ENCODE assay signal across 10 mouse cellular contexts in the genomic region with DNA sequence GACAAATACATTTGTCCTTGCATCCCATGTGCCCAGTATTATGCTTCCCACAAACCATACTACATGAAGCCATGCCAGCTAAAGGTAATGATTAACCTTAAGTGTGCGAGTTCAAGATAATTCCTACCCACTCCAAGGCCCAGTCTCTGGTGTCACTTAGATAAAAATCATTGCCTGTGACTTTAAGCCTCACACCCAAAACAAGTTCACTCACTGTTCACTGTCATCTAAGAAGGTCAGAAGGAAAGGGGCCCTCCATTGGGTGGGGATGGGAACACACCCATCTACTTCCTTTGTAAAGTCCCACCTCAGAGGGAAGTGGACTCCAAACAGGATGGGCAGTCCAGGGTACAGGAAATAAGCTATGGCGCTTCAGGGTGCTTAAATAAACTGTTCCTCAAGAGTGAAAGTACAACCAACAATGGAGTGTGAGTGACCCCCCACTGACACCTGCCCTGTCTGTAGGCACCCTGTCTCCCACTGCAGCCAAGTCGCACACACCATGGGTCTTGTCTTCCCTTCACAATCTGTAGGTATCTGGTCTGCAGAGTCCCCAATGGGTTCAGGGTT.
DNase-seq lines count a peak whose midpoint lies in the region; ATAC-seq lines count a peak whose summit lies in the region.
"Had no signal": no experiment of that assay in that cellular context is flagged by ENCODE, and none has a peak within 500 bp of the region (broad histone marks: within the 10 kb centered on the region; RNA-seq: fewer than 3 reads in every experiment).

No protein-coding gene starts in this region.

- H3K4me3 ChIP-seq in brown adipose tissue, adult 24 weeks (ENCODE audit: insufficient read depth, low read depth, low read length), result no peak overlapping the region
- no peak overlapping the region for H3K4me3 ChIP-seq in intestine, embryonic 16.5 days (ENCODE audit: low read length)
- H3K4me3 ChIP-seq in lung, embryonic 15.5 days, result no peak overlapping the region

- peaks cover 5% of the 10 kb centered on the region; the same call in 1 of the 2 replicates for H3K4me1 ChIP-seq in brown adipose tissue, adult 24 weeks (ENCODE audit: control insufficient read depth, insufficient read depth, insufficient read length, low read length)
- H3K4me1 ChIP-seq in intestine, embryonic 16.5 days (ENCODE audit: control insufficient read depth, insufficient read depth, low read length), result peaks cover 24% of the 10 kb centered on the region
- peaks cover 25% of the 10 kb centered on the region for H3K4me1 ChIP-seq in lung, embryonic 15.5 days

- peak overlapping the region; percentile 25; the same call in 1 of the 2 replicates for H3K4me2 ChIP-seq in intestine, embryonic 16.5 days (ENCODE audit: low read depth, low read length)
- peak overlapping the region; percentile 24; the same call in 1 of the 2 replicates for H3K4me2 ChIP-seq in lung, embryonic 15.5 days

- peak overlapping the region; percentile 51; the same call in 1 of the 2 replicates for H3K27ac ChIP-seq in brown adipose tissue, adult 24 weeks (replicated peaks; ENCODE audit: low read depth, low read length)
- H3K27ac ChIP-seq in intestine, embryonic 16.5 days (ENCODE audit: low read length), result peak overlapping the region; percentile 78
- peak overlapping the region; percentile 89 for H3K27ac ChIP-seq in lung, embryonic 15.5 days

- 52% methylated on average over 3 of the region's 3 CpGs for WGBS in intestine, embryonic 16.5 days
- 38% methylated on average over 3 of the region's 3 CpGs for WGBS in lung, embryonic 15.5 days

- H3K27me3 ChIP-seq in intestine, embryonic 16.5 days (replicated peaks; ENCODE audit: control insufficient read depth, insufficient read depth, low read length), result no peaks in the 10 kb centered on the region
- H3K27me3 ChIP-seq in lung, embryonic 15.5 days, result no peaks in the 10 kb centered on the region

- ATAC-seq in intestine, embryonic 16.5 days, result peak; percentile 97
- ATAC-seq in lung, embryonic 15.5 days (ENCODE audit: borderline replicate concordance, extremely low read depth, low FRiP score, low TSS enrichment), result peak; percentile 84

- H3K9me3 ChIP-seq in intestine, embryonic 16.5 days (ENCODE audit: control insufficient read depth, low read length), result no peaks in the 10 kb centered on the region
- no peaks in the 10 kb centered on the region for H3K9me3 ChIP-seq in lung, embryonic 15.5 days

- no peak overlapping the region for H3K9ac ChIP-seq in intestine, embryonic 16.5 days (ENCODE audit: low read depth, low read length)
- H3K9ac ChIP-seq in lung, embryonic 15.5 days, result no peak overlapping the region

- peak; percentile 98 for DNase-seq in heart, adult 11 months
- no peak for DNase-seq in heart, postnatal 25 days (ENCODE audit: low spot score)
- no peak for DNase-seq in right cerebral cortex, postnatal 25 days
- no peak for DNase-seq in neural tube, embryonic 10.5 days (ENCODE audit: extremely low spot score, low spot score)
- DNase-seq in cerebellum, adult 11 months, result no peak
- DNase-seq: cerebellum, adult 18-20 months; thymus, postnatal 4 days had no signal

- H3K36me3 ChIP-seq in intestine, embryonic 16.5 days (ENCODE audit: control insufficient read depth, insufficient read depth, low read length), result no peaks in the 10 kb centered on the region
- H3K36me3 ChIP-seq in lung, embryonic 15.5 days, result no peaks in the 10 kb centered on the region

- intact Hi-C loops in heart, postnatal 25 days (cut with DNase I), result loop anchor here (5.0 kb wide), 1 partner anchor 46 kb away; no protein-coding TSS in a partner anchor
